Mouse (Mus musculus): ENCODE results near the gene Vpreb3.

The Vpreb3 gene

GRCm38 (mm10) chr10:75932081-75932678 is 10.7 kb upstream of the Vpreb3 start:
- DNase-seq (ENCODE audit: low spot score) = no peak

GRCm38 (mm10) chr10:75932891-75933290 is 10.0 kb upstream of the Vpreb3 start, which contains the start of gene Chchd10:
Gene Chchd10 (plus strand): TSS chr10:75933130.
- DNase-seq (ENCODE audit: low spot score) = no peak

GRCm38 (mm10) chr10:75934991-75935390 is 7.9 kb upstream of the Vpreb3 start:
- no peak for DNase-seq (ENCODE audit: low spot score)

DNA sequence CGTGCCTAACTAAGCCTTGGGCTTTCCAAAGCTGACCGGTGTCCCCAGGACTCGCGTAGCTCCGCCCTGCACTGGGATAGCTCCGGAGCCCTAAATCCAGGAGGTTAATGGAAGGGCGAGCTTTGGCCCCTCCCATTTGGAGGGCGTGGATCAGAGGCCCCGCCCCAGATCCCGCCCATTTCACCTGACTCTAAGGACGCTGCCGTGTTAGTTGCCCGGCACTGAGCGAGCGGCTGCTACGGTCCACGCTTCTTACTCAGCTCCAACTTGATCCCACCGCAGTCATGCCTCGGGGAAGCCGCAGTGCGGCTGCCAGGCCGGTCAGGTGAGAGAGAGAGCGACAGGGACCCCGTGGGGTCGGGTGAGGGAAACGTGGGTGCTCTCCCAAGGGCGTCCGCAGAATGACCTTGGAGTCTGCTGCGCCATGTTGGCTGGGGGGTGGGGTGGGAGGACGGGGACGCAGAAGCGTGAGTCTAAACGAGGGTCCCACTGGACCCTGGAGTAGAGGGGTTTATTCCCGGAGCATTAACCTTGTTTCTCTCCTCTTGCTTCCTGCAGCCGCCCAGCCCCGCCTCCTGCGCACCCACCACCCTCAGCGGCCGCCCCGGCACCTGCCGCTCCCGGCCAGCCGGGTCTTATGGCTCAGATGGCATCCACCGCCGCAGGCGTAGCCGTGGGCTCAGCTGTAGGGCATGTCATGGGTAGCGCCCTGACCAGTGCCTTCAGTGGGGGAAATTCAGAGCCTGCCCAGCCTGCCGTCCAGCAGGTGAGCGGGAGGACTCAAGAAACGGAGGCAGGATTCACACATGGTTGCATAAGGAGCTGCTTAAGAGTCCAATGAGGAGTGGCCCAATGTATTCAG is 6.9 kb upstream of the Vpreb3 start, which contains the start of gene Mmp11:
Mmp11 (minus strand) TSS at position 817 of the 862 bp plus-strand sequence.
- DNase-seq (ENCODE audit: low spot score) = peak; percentile 59

DNA sequence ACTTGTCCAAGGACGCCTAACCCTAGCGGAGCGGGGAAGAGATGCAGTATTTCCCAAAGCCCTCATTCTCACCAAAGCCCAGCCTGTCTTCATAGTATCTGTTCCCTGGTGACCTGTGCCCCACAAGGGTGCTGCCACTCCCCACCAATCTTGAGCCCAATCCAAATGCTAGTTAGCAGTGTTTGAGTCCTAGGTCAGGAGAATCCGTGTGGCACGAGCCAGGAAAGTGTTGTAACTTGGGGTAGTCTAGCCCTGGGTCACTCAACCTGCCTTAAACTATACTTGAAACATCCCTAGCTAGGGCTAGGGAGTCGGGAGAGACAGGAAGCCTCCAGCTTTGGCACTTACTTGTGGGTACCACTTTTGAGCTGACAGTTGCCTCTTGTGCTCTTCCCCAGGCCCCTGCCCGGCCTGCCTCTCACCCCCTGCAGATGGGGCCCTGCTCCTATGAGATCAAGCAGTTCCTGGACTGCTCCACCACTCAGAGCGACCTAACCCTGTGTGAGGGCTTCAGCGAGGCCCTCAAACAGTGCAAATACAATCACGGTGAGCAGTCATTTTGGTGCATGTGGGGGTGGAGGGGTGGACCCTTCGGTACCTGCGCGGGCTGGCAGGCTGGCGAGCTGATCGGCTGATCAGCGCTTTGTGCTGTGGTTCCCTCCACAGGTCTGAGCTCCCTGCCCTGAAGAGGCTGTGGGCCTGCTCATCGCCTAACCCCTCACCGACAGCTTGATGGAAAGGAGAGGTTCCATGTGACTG is 5.8 kb upstream of the Vpreb3 start:
- DNase-seq (ENCODE audit: low spot score) = no peak

GRCm38 (mm10) chr10:75937851-75938643 is 4.8 kb upstream of the Vpreb3 start:
- no peak for DNase-seq (ENCODE audit: low spot score)

DNA sequence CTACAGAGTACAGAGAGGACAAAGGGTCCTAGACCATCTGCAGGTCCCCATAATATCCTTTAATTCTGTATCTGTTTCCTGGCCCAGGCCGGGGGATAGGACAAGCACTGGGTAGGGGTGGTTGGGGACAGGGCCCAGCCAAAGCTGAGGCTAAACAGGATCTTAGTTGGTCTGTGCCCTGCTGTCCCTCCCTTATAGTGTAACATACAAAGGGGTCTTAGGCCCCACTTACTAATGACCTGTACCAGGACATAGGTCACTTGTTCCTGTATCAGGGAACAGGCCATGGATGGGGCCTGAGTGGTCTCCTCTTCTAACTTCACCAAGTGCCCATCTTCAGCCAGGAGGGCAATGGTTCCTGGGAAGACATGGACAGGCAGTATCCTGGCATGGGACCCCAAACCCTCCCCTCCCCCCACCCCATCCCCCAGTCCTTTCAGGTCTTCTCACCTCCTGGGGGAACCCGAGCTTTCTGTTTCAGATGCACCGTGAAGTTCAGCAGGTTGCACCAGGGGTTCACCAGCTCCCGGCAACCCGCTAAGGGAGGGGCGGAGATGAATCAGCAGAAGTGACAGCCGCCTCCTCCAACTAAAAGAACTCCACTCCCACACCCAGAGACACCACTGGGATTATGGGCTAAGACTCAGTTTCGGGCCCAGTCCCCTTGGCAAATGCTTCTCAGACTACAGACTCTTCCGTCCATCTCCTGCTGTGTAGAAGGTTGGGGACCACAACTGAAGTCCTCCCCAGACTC is 3.2 kb upstream of the Vpreb3 start:
- DNase-seq (ENCODE audit: low spot score) = no peak

- no peak for DNase-seq (ENCODE audit: low spot score)
Observed at GRCm38 (mm10) chr10:75940520-75940919, 2.3 kb upstream of the Vpreb3 start, which contains the start of gene Gm867. Gene Gm867 (minus strand): TSS chr10:75940672.

- no peak for DNase-seq (ENCODE audit: low spot score)
Observed at GRCm38 (mm10) chr10:75941042-75941824, 1.6 kb upstream of the Vpreb3 start.

DNA sequence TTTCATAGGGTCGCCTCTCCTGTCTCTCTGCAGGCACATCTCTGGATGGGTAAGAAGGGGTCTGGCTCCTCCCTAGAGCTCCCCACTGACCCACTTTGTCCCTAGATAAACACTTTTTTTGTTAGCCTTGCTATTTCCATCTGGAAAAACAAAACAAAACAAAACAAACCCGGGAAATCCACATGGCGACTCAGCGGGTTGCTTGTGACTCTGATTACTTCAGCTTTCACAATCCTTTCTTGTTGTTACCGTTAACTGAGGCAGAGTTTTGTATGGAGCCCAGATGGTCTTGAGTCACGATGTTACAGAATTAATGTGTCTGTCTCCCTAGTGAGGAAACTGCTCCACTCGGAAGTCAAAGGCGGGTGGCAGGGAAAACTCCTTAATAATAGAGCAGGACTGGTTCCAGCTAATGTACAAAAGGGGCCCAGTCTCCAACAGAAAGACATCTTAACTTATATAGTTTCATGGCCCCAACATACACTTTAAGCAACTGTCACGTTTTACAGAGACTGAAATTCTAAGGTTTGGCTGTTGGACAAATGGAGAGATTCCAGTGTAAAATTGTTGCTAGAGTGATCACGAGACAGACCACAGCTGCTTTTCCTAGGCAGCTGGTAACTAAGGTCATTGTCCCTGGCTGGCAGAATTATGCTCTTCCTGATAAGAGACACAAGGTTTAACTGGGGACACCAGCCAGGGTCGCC is 1.4 kb downstream of the Vpreb3 start:
- DNase-seq (ENCODE audit: low spot score) = no peak

DNA sequence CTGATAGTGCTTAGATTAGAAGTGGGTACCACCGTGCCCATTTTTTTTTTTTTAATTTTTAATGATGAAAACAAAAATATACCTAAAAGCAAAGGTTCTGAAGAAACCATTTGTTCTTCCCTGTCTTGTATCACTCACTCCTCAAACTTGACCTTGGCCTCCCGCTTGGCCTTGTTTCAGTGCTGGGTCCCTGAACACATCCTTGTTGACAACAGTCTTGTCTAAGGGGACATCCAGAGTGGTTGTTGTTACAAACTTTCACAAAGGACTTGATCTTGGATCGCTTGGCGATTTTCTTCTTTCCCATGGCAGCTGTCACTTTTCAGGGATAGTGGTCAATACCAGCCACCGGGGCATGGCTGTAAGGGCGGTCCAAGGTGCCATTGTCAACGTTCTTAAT is 2.4 kb downstream of the Vpreb3 start:
- no peak for DNase-seq (ENCODE audit: low spot score)

DNA sequence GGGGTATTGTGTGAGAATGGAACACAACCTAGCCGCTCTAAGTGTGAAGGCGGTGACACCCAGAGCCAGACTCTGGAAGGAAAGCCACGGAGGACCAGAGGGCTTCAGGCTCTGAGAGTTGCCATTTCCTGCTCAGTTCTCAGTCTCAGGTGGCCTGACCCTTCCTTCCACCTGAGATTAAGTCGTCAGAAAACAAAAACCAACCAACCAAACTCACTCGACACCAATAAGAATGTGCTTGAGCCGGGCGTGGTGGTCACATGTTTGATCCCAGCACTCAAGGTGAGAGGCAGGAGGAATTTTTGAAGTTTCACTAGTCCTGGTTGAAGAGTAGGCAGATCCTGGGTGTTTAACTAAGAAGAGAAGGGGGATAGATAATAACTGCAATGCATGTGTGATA is 3.0 kb downstream of the Vpreb3 start:
- no peak for DNase-seq (ENCODE audit: low spot score)

- DNase-seq (ENCODE audit: low spot score) = no peak
Observed at GRCm38 (mm10) chr10:75948079-75948478, 5.2 kb downstream of the Vpreb3 start.

DNA sequence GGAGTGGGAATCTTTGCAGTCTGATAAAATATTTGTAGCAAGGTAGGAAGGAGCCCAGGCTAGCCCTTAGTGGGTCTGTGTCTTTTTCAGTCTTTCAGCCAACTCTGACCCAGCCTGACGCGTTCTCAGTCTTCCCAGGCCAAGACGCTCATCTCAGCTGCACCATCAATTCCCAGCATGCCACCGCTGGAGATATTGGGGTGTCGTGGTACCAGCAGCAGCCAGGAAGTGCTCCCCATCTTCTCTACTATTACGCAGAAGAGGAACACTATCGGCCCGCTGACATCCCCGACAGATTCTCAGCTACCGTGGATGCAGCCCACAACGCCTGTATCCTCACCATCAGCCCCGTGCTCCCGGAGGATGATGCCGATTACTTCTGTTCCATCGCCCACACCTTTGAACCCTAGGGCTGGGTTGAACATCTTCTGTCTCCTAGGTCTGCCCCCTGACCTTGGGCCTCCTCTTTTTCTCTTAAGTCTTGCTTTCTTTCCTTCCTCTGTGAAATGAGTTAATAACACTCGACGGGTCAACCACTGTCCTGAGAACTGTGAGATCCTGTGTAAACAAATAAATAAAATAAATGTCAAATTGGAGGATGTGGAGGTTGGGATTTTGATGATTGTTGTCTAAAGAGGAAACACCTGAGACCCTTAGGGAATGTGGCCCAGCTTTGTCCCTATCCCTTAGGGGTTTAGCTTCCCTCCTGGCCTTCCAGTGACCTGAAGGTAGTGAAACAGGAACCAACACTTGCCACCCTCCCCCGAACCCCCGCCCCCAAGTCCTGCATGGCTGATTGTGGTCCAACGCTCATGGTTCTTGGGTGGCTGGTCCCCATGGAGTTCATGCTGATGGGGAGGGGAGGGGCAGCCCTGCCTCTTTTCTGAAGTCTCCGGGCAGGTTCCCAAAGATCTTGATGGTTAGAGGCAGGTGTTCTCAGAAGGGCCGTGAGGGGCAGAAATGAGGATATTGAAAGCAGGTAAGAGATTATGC is 6.5 kb downstream of the Vpreb3 start:
- DNase-seq (ENCODE audit: low spot score) = no peak

- DNase-seq (ENCODE audit: low spot score) = no peak
Observed at GRCm38 (mm10) chr10:75950791-75951210, 7.9 kb downstream of the Vpreb3 start.

- DNase-seq (ENCODE audit: low spot score) = no peak
Observed at GRCm38 (mm10) chr10:75951424-75952050, 8.7 kb downstream of the Vpreb3 start.

DNA sequence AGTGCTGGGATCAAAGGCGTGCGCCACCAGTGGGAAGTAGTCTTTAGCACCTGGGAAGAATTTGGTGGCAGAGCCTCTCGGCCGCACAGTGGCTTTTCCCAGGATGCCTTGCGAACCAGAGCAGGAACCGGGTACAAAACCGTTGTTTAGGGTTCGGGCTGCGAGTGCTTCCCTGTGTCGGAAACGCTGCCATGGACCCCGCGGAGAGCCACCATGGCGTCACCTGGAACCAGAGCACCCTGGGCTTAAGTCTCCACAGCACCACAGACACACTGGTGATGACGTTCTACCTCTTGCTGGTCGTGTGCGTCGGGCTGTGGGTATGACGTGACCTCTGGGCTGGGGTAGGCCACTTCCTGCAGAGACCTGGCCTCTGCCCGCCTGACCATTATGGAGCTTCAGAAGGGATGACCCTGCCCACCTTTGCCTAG is 11.5 kb downstream of the Vpreb3 start, which contains the start of gene Gm5134:
Gm5134 (plus strand) TSS at position 134 of the 431 bp plus-strand sequence.
- DNase-seq (ENCODE audit: low spot score) = no peak

DNA sequence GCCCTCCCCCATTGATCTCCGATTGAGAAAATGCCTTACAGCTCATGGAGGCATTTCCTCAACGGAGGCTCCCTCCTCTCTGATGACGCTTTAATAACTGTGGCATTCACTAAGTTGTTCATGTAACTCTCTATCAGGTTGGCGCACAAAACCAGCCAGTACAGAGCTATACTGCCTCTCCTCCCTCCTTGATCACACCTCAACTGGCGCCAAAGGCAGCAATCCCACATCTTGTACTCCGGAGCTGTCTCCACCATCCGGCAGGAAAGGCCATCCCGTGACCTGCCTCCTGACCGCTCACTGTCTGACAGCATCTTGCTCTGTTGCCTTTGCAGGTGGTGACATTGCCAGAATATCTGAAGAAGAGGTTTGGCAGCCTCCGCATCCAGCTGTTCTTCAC is 31.0 kb downstream of the Vpreb3 start:
- no peak for DNase-seq (ENCODE audit: low spot score)
